Mouse (Mus musculus): ENCODE measurements around the gene Katnal1. TPM values are rescaled to one million over a fixed set of nuclear protein-coding genes. Genes with fewer than 3 reads are reported as not detected.

Katnal1 gene
- polyA plus RNA-seq, 1 experiment = 8.2 TPM

GRCm38 (mm10) chr5:148973019-148973668 is 44.0 kb upstream of the Katnal1 start:
- H3ac ChIP-seq (ENCODE audit: control insufficient read depth, insufficient read length, low read depth) = no peak overlapping the region
- no peak overlapping the region for H3K4me3 ChIP-seq (ENCODE audit: insufficient read depth, poor library complexity, severe bottlenecking)
- TF ChIP-seq CEBPB (IDR thresholded peaks at IDR 0.05; ENCODE audit: low read depth) = no peak
- no peak for TF ChIP-seq MYOD1 (IDR thresholded peaks at IDR 0.05; ENCODE audit: control insufficient read depth, insufficient read length, low read depth)
- no peak for TF ChIP-seq CTCF (IDR thresholded peaks at IDR 0.05; ENCODE audit: control insufficient read depth, insufficient read depth, insufficient read length)
- TF ChIP-seq MYOG (IDR thresholded peaks at IDR 0.05; ENCODE audit: control insufficient read depth, extremely low read depth, insufficient read length) = no peak
- TF ChIP-seq FOSL1 (IDR thresholded peaks at IDR 0.05; ENCODE audit: insufficient read depth, low read length, poor library complexity, severe bottlenecking) = no peak
- TF ChIP-seq MAX (IDR thresholded peaks at IDR 0.05) = no peak
- TF ChIP-seq USF1 (IDR thresholded peaks at IDR 0.05; ENCODE audit: low read depth) = no peak
- H3K79me3 ChIP-seq (ENCODE audit: low read depth) = no peaks in the 10 kb centered on the region
- H3K79me2 ChIP-seq (ENCODE audit: control insufficient read depth, insufficient read depth) = no peaks in the 10 kb centered on the region
- H3K36me3 ChIP-seq (ENCODE audit: control insufficient read depth, insufficient read depth) = no peaks in the 10 kb centered on the region
- H3K27me3 ChIP-seq (ENCODE audit: control insufficient read depth, insufficient read depth, insufficient read length) = no peaks in the 10 kb centered on the region

- no peak overlapping the region for H3K4me3 ChIP-seq (ENCODE audit: insufficient read depth, poor library complexity, severe bottlenecking)
- no peaks in the 10 kb centered on the region for H3K79me2 ChIP-seq (ENCODE audit: control insufficient read depth, insufficient read depth)
- H3K79me3 ChIP-seq (ENCODE audit: low read depth) = no peaks in the 10 kb centered on the region
- TF ChIP-seq MAX (IDR thresholded peaks at IDR 0.05) = no peak
- TF ChIP-seq CEBPB (IDR thresholded peaks at IDR 0.05; ENCODE audit: low read depth) = no peak
- no peaks in the 10 kb centered on the region for H3K36me3 ChIP-seq (ENCODE audit: control insufficient read depth, insufficient read depth)
- no peaks in the 10 kb centered on the region for H3K27me3 ChIP-seq (ENCODE audit: control insufficient read depth, insufficient read depth, insufficient read length)
- H3ac ChIP-seq (ENCODE audit: control insufficient read depth, insufficient read length, low read depth) = no peak overlapping the region
Measured at GRCm38 (mm10) chr5:148972167-148972566, 43.0 kb upstream of the Katnal1 start.

GRCm38 (mm10) chr5:148969648-148970047 is 40.5 kb upstream of the Katnal1 start:
- no peak overlapping the region for H3ac ChIP-seq (ENCODE audit: control insufficient read depth, insufficient read length, low read depth)
- H3K27me3 ChIP-seq (ENCODE audit: control insufficient read depth, insufficient read depth, insufficient read length) = no peaks in the 10 kb centered on the region
- no peaks in the 10 kb centered on the region for H3K79me3 ChIP-seq (ENCODE audit: low read depth)
- TF ChIP-seq USF1 (IDR thresholded peaks at IDR 0.05; ENCODE audit: low read depth) (no peak), FOSL1 (IDR thresholded peaks at IDR 0.05; ENCODE audit: insufficient read depth, low read length, poor library complexity, severe bottlenecking) (no peak), MYOD1 (IDR thresholded peaks at IDR 0.05; ENCODE audit: control insufficient read depth, insufficient read length, low read depth) (no peak), CTCF (IDR thresholded peaks at IDR 0.05; ENCODE audit: control insufficient read depth, insufficient read depth, insufficient read length) (no peak), CEBPB (IDR thresholded peaks at IDR 0.05; ENCODE audit: low read depth) (no peak)
- H3K79me2 ChIP-seq (ENCODE audit: control insufficient read depth, insufficient read depth) = no peaks in the 10 kb centered on the region
- H3K4me3 ChIP-seq (ENCODE audit: insufficient read depth, poor library complexity, severe bottlenecking) = no peak overlapping the region
- no peaks in the 10 kb centered on the region for H3K36me3 ChIP-seq (ENCODE audit: control insufficient read depth, insufficient read depth)

GRCm38 (mm10) chr5:148968958-148969576 is 39.9 kb upstream of the Katnal1 start:
- H3K27me3 ChIP-seq (ENCODE audit: control insufficient read depth, insufficient read depth, insufficient read length) = no peaks in the 10 kb centered on the region
- H3K36me3 ChIP-seq (ENCODE audit: control insufficient read depth, insufficient read depth) = no peaks in the 10 kb centered on the region
- no peak overlapping the region for H3ac ChIP-seq (ENCODE audit: control insufficient read depth, insufficient read length, low read depth)
- H3K4me3 ChIP-seq (ENCODE audit: insufficient read depth, poor library complexity, severe bottlenecking) = no peak overlapping the region
- H3K79me2 ChIP-seq (ENCODE audit: control insufficient read depth, insufficient read depth) = no peaks in the 10 kb centered on the region
- no peak for TF ChIP-seq CTCF (IDR thresholded peaks at IDR 0.05; ENCODE audit: control insufficient read depth, insufficient read depth, insufficient read length)
- TF ChIP-seq MYOD1 (IDR thresholded peaks at IDR 0.05; ENCODE audit: control insufficient read depth, insufficient read length, low read depth) = no peak
- TF ChIP-seq CEBPB (IDR thresholded peaks at IDR 0.05; ENCODE audit: low read depth) = no peak
- no peak for TF ChIP-seq USF1 (IDR thresholded peaks at IDR 0.05; ENCODE audit: low read depth)
- no peak for TF ChIP-seq MYOG (IDR thresholded peaks at IDR 0.05; ENCODE audit: control insufficient read depth, extremely low read depth, insufficient read length)
- no peak for TF ChIP-seq MAX (IDR thresholded peaks at IDR 0.05)
- no peak for TF ChIP-seq FOSL1 (IDR thresholded peaks at IDR 0.05; ENCODE audit: insufficient read depth, low read length, poor library complexity, severe bottlenecking)
- no peaks in the 10 kb centered on the region for H3K79me3 ChIP-seq (ENCODE audit: low read depth)

GRCm38 (mm10) chr5:148968179-148968578 is 39.1 kb upstream of the Katnal1 start:
- Histone ChIP-seq H3K79me3 (ENCODE audit: low read depth) (no peaks in the 10 kb centered on the region), H3K36me3 (ENCODE audit: control insufficient read depth, insufficient read depth) (no peaks in the 10 kb centered on the region), H3K79me2 (ENCODE audit: control insufficient read depth, insufficient read depth) (no peaks in the 10 kb centered on the region), H3K4me3 (ENCODE audit: insufficient read depth, poor library complexity, severe bottlenecking) (no peak overlapping the region), H3K27me3 (ENCODE audit: control insufficient read depth, insufficient read depth, insufficient read length) (no peaks in the 10 kb centered on the region), H3ac (ENCODE audit: control insufficient read depth, insufficient read length, low read depth) (no peak overlapping the region)
- no peak for TF ChIP-seq MYOG (IDR thresholded peaks at IDR 0.05; ENCODE audit: control insufficient read depth, extremely low read depth, insufficient read length)
- no peak for TF ChIP-seq FOSL1 (IDR thresholded peaks at IDR 0.05; ENCODE audit: insufficient read depth, low read length, poor library complexity, severe bottlenecking)
- TF ChIP-seq MYOD1 (IDR thresholded peaks at IDR 0.05; ENCODE audit: control insufficient read depth, insufficient read length, low read depth) = no peak
- TF ChIP-seq USF1 (IDR thresholded peaks at IDR 0.05; ENCODE audit: low read depth) = no peak
- TF ChIP-seq CEBPB (IDR thresholded peaks at IDR 0.05; ENCODE audit: low read depth) = no peak
- TF ChIP-seq MAX (IDR thresholded peaks at IDR 0.05) = no peak
- TF ChIP-seq CTCF (IDR thresholded peaks at IDR 0.05; ENCODE audit: control insufficient read depth, insufficient read depth, insufficient read length) = no peak

GRCm38 (mm10) chr5:148966395-148966794 is 37.3 kb upstream of the Katnal1 start:
- Histone ChIP-seq H3K27me3 (ENCODE audit: control insufficient read depth, insufficient read depth, insufficient read length) (no peaks in the 10 kb centered on the region), H3K79me3 (ENCODE audit: low read depth) (no peaks in the 10 kb centered on the region), H3K4me3 (ENCODE audit: insufficient read depth, poor library complexity, severe bottlenecking) (no peak overlapping the region), H3K79me2 (ENCODE audit: control insufficient read depth, insufficient read depth) (no peaks in the 10 kb centered on the region), H3K36me3 (ENCODE audit: control insufficient read depth, insufficient read depth) (no peaks in the 10 kb centered on the region), H3ac (ENCODE audit: control insufficient read depth, insufficient read length, low read depth) (no peak overlapping the region)
- TF ChIP-seq MAX (IDR thresholded peaks at IDR 0.05) (no peak), MYOD1 (IDR thresholded peaks at IDR 0.05; ENCODE audit: control insufficient read depth, insufficient read length, low read depth) (no peak), MYOG (IDR thresholded peaks at IDR 0.05; ENCODE audit: control insufficient read depth, extremely low read depth, insufficient read length) (no peak), USF1 (IDR thresholded peaks at IDR 0.05; ENCODE audit: low read depth) (no peak), CEBPB (IDR thresholded peaks at IDR 0.05; ENCODE audit: low read depth) (no peak), FOSL1 (IDR thresholded peaks at IDR 0.05; ENCODE audit: insufficient read depth, low read length, poor library complexity, severe bottlenecking) (no peak), CTCF (IDR thresholded peaks at IDR 0.05; ENCODE audit: control insufficient read depth, insufficient read depth, insufficient read length) (no peak)
